Mouse (Mus musculus): Measurements from ENCODE around the gene Gm11634.

The Gm11634 gene

DNA sequence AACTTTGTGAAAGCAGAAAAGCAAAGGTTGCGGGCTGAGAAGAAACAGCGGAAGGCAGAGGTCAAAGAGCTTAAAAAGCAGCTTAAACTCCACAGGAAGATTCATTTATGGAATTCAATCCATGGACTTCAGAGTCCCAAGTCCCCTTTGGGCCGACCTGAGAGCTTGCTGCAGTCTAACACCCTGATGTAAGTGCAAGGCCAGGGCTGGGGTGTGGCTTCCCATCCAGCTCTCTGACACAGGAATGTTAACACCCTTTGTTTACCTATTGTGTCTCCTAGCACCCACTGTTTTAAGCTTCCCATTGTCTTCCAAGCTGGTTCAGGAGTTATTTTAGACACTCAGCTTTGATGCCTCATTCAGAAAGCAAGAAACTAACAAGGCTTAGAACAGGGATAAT lies 30.6 kb downstream of the Gm11634 start:
- no peak for DNase-seq (ENCODE audit: inconsistent ontology term)

DNA sequence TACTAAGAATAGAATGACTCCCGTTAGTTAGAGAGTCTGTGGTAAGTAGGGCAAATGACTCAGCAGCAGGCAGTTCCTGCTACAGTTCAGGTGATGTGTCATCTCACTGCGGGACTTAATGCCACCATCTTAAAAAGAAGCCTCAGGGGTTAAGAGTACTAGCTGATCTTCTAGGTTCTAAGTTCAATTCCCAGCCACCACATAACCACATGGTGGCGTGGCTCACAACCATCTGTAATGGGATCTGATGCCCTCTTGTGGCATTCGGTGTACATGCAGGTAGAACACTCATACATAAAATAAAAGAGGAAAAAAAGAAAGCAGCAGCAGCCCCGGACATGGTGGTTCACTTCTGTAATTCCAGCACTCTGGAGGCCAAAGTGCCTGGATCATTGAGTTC lies 36.7 kb downstream of the Gm11634 start:
- peak; percentile 34 for DNase-seq (ENCODE audit: inconsistent ontology term)

GRCm38 (mm10) chr11:101556954-101557353 lies 42.1 kb downstream of the Gm11634 start:
- DNase-seq (ENCODE audit: inconsistent ontology term), result no peak

GRCm38 (mm10) chr11:101556541-101556940 lies 42.5 kb downstream of the Gm11634 start:
- DNase-seq (ENCODE audit: inconsistent ontology term), result no peak

GRCm38 (mm10) chr11:101553354-101553930 lies 45.6 kb downstream of the Gm11634 start:
- peak; percentile 27 for DNase-seq (ENCODE audit: inconsistent ontology term)

DNA sequence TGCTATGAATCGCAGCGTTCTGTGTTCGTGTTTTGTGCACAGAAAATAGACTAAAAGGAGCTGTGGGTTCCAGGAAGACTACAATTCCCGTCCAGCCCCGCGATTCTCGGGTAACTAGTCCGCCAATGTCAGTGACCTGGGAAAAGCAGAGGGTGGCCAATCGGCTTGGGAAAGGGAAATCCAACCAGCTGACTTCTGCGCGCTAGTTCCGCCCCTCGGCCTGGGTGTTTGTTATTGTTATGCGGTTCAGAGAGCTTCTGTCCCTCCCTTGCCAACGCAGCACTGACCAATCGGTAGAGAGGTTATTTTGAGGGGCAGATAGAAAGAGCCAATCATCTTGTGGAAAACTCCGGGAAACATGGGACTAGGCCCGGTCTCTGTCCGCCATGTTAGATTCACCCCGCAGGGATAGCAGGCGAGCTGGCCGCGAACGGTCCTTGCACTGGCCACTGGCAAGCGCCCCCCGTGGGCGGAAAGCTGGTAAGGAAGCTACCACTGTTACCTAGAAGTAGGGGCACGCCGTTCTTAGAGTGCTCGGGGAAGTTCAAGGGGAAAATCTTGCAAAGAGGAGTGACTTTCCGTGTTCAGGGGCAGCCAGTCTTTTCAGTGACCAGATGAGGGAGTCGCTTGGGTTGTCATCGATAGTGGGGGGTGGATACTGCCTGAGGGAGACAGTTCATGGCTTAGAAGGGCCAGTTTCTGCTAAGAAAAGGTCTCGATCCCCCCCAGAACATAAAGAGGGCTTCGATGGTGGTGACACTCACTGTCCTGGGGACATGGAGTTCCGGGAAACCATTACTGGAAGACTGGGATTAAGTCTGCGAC lies 46.4 kb downstream of the Gm11634 start:
- peak; percentile 100 for DNase-seq (ENCODE audit: inconsistent ontology term)

DNA sequence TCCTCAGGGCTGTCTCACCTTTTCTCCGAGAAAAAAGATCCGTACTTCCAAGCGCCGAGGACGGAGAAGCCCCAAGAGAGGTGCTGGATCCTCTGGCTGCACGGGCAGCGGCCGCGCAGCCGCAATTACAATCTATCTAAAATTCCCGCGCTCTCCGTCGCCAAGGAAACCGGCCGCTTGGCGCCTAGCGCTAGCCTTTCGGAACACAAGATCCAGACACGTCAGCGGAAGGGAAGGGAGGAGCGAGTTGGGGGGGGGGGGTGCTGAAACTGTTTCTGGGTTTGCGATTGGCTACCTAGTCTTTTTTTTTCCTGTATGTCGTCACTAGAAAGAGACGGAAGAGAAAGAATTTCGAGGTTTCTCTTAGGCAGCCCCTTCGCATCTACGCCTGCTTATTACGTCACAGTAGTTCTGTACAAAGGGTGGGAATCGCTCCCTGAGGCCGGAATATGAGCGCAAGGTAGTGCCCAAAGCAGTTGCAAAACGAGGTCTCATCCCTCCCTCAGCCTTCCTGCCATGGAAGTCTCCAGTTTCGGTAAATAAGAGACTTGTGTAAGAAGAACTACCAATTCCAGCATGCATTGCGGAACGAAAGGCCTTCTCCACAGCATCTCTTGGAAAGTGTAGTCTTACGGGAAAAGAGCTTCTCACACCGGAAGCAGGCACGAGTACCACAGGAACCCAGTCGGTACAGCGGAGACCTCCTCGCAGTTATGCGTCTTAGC lies 47.1 kb downstream of the Gm11634 start, which contains the start of the genes Brca1 and Nbr1:
Gene Brca1 (minus strand): TSS at position 205 of the 725 bp plus-strand sequence.
Gene Nbr1 (plus strand): TSS at position 399 of the 725 bp plus-strand sequence.
- DNase-seq (ENCODE audit: inconsistent ontology term), result peak; percentile 100

DNA sequence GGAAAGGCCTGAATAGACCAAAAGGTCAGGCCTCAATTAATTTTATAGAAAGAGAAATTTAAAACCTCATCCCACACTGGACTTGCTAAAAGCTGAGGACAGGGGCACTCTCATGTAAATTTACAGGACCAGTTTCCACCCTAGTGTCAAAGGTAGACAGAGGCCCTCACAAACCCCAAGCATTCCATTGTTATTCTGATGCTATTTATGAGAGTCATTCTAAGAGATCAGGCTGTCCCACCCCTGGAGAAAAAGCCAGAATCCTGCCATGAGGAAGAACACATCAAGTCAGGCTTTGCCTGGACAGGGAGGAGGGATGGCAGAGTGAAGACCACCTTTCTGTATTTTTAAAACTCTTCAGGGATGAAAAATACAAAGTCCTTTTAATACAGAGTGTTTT lies 50.5 kb downstream of the Gm11634 start:
- no peak for DNase-seq (ENCODE audit: inconsistent ontology term)

- DNase-seq (ENCODE audit: inconsistent ontology term), result no peak
Measured at GRCm38 (mm10) chr11:101544132-101544531, 54.9 kb downstream of the Gm11634 start.

Measured in Muller cell, postnatal 12 days (primary cell).